Mouse (Mus musculus): Measurements from ENCODE around the gene Gpr35.

Gene Gpr35
- long read RNA-seq, experiment 1, partial matches to known transcripts: 0 of 2 reads
- long read RNA-seq, experiment 1, other reads (novel, unspliced or antisense): 1 of 2 reads
- long read RNA-seq, experiment 2: 0 reads

- intact Hi-C loops (cut with DNase I): loop anchor here (10.0 kb wide), 1 partner anchor 174 kb away; no protein-coding TSS in a partner anchor
Observed at GRCm38 (mm10) chr1:92950607-92951006, at the start of gene Gpr35. Gene Gpr35, plus strand, starts transcription at chr1:92950865.

- intact Hi-C loops (cut with DNase I): no loop called here
Observed at GRCm38 (mm10) chr1:92902786-92903185, 47.9 kb upstream of the Gpr35 start, which contains the start of gene Ankmy1. Gene Ankmy1, minus strand, starts transcription at chr1:92902906.

GRCm38 (mm10) chr1:92903627-92904026 lies 47.0 kb upstream of the Gpr35 start:
- intact Hi-C loops (cut with DNase I): no loop called here

GRCm38 (mm10) chr1:92905703-92906310 lies 44.9 kb upstream of the Gpr35 start:
- intact Hi-C loops (cut with DNase I): no loop called here

GRCm38 (mm10) chr1:92906779-92907631 lies 43.7 kb upstream of the Gpr35 start, which contains the start of gene Dusp28:
Gene Dusp28, plus strand, starts transcription at chr1:92906981.
- intact Hi-C loops (cut with DNase I): no loop called here

- intact Hi-C loops (cut with DNase I): no loop called here
Observed at GRCm38 (mm10) chr1:92907632-92908360, 42.9 kb upstream of the Gpr35 start.

- intact Hi-C loops (cut with DNase I): no loop called here
Observed at GRCm38 (mm10) chr1:92908664-92909063, 42.0 kb upstream of the Gpr35 start.

GRCm38 (mm10) chr1:92909068-92909467 lies 41.6 kb upstream of the Gpr35 start:
- intact Hi-C loops (cut with DNase I): no loop called here

- intact Hi-C loops (cut with DNase I): no loop called here
Observed at GRCm38 (mm10) chr1:92910239-92910885, 40.3 kb upstream of the Gpr35 start, which contains the start of gene Rnpepl1. Gene Rnpepl1, plus strand, starts transcription at chr1:92910783.

- intact Hi-C loops (cut with DNase I): no loop called here
Observed at GRCm38 (mm10) chr1:92910925-92911720, 39.5 kb upstream of the Gpr35 start.

- intact Hi-C loops (cut with DNase I): no loop called here
Observed at GRCm38 (mm10) chr1:92911721-92912138, 38.9 kb upstream of the Gpr35 start.

GRCm38 (mm10) chr1:92912286-92912685 lies 38.4 kb upstream of the Gpr35 start:
- intact Hi-C loops (cut with DNase I): no loop called here

GRCm38 (mm10) chr1:92914239-92914638 lies 36.4 kb upstream of the Gpr35 start:
- intact Hi-C loops (cut with DNase I): no loop called here

GRCm38 (mm10) chr1:92914993-92915392 lies 35.7 kb upstream of the Gpr35 start:
- intact Hi-C loops (cut with DNase I): no loop called here

- intact Hi-C loops (cut with DNase I): no loop called here
Observed at GRCm38 (mm10) chr1:92916725-92917124, 33.9 kb upstream of the Gpr35 start.

- intact Hi-C loops (cut with DNase I): no loop called here
Observed at GRCm38 (mm10) chr1:92919151-92919550, 31.5 kb upstream of the Gpr35 start.

- intact Hi-C loops (cut with DNase I): no loop called here
Observed at GRCm38 (mm10) chr1:92919775-92920174, 30.9 kb upstream of the Gpr35 start.

GRCm38 (mm10) chr1:92920474-92921200 lies 30.0 kb upstream of the Gpr35 start:
- intact Hi-C loops (cut with DNase I): no loop called here

- intact Hi-C loops (cut with DNase I): no loop called here
Observed at GRCm38 (mm10) chr1:92921496-92921895, 29.2 kb upstream of the Gpr35 start.

Data from adrenal gland (tissue).